Mouse (Mus musculus) ES-E14 (cell line): ENCODE data around the gene Haus6. TPM values are rescaled to one million over a fixed set of nuclear protein-coding genes. Genes with fewer than 3 reads are reported as not detected.

Source experiments
- DNase-seq: peaks from one replicate; pipeline ENCODE4 v3.0.0-alpha.2; 2013; ENCODE audit warnings: low read depth, low spot score
- H3K27ac ChIP-seq: 2 replicates; pipeline ENCODE4 v1.5.1; 2012; ENCODE audit warnings: low read depth, mild to moderate bottlenecking, low read length, moderate library complexity, mixed read lengths; ENCODE audit not compliant: poor library complexity, insufficient read depth, severe bottlenecking
- H3K36me3 ChIP-seq: 2 replicates; pipeline ENCODE4 v1.6.1; 2012; ENCODE audit warnings: mild to moderate bottlenecking, low read length, moderate library complexity, mixed read lengths; ENCODE audit not compliant: control insufficient read depth, poor library complexity, insufficient read depth, severe bottlenecking
- H3K4me1 ChIP-seq, 2 experiments: fragments of 150-350 bp in 1 of 2; sonication (generic) in 1 of 2; 2 replicates each; pipeline ENCODE4 v1.6.1; 2012; ENCODE audit warnings: low read length in 2 of 2, mild to moderate bottlenecking in 1 of 2, mixed read lengths in 1 of 2; ENCODE audit not compliant: control insufficient read depth in 2 of 2, insufficient read depth in 2 of 2, poor library complexity in 1 of 2
- H3K4me3 ChIP-seq, 2 experiments: fragments of 150-350 bp in 1 of 2; sonication (generic) in 1 of 2; 2 replicates each; pipeline ENCODE4 v1.5.1; 2012; ENCODE audit warnings: low read length in 2 of 2, low read depth in 1 of 2, mild to moderate bottlenecking in 1 of 2, mixed read lengths in 1 of 2; ENCODE audit not compliant: insufficient read depth in 1 of 2, poor library complexity in 1 of 2, severe bottlenecking in 1 of 2
- H3K9ac ChIP-seq: 2 replicates; pipeline ENCODE4 v1.6.1; 2012; ENCODE audit warnings: low read depth, mild to moderate bottlenecking, low read length, mixed read lengths; ENCODE audit not compliant: poor library complexity, insufficient read depth, severe bottlenecking
- H3K9me3 ChIP-seq: fragments of 150-350 bp; sonication (generic); 2 replicates; pipeline ENCODE4 v1.6.1; 2012; ENCODE audit warnings: low read depth, mild to moderate bottlenecking, low read length; ENCODE audit not compliant: control insufficient read depth, insufficient read depth
- CHD2 ChIP-seq: IDR thresholded peaks from 2 replicates; pipeline ENCODE4 v1.6.1; 2014; ENCODE audit warnings: mild to moderate bottlenecking, low read depth, low read length, inconsistent platforms
- HCFC1 ChIP-seq: IDR thresholded peaks from 2 replicates; pipeline ENCODE4 v1.6.1; 2012; ENCODE audit warnings: low read length, inconsistent platforms, borderline replicate concordance; ENCODE audit not compliant: insufficient read depth
- MAFK ChIP-seq: IDR thresholded peaks from 2 replicates; pipeline ENCODE4 v1.6.1; 2014; ENCODE audit warnings: mild to moderate bottlenecking, low read depth, low read length, inconsistent platforms; ENCODE audit not compliant: insufficient read depth
- ZC3H11A ChIP-seq: IDR thresholded peaks from 2 replicates; pipeline ENCODE4 v1.6.1; 2012; ENCODE audit warnings: low read depth, mild to moderate bottlenecking, inconsistent platforms, low read length, borderline replicate concordance
- ZNF384 ChIP-seq: IDR thresholded peaks from 2 replicates; pipeline ENCODE4 v1.6.1; 2012; ENCODE audit warnings: low read depth, low read length, inconsistent platforms
- in situ Hi-C, 2 experiments: fragments of 600-800 bp; cut with MboI; formaldehyde crosslinking; loops; one replicate each; pipeline ENCODE4 v1.15.1; 2025; ENCODE audit warnings: low sequenced_read_pairs in 2 of 2, inconsistent platforms in 1 of 2; ENCODE audit not compliant: unreplicated experiment in 2 of 2
- total RNA-seq: library from RNA; depleted of rRNA; stranded (reverse); fragments of 300-350 nt; gene quantifications from 2 replicates; pipeline ENCODE4 v1.2.3, GENCODE M21; 2012; rRNA removed

The Haus6 gene
- total RNA-seq, 1 experiment, result 53.9 TPM

- Histone ChIP-seq H3K9me3 (no peaks in the 10 kb centered on the region), H3K27ac (no peak overlapping the region)
- TF ChIP-seq HCFC1 (no peak), CHD2 (no peak), ZC3H11A (no peak), ZNF384 (no peak), MAFK (no peak)
Measured at GRCm38 (mm10) chr4:86529161-86529560, 82.7 kb downstream of the Haus6 start.

More at GRCm38 (mm10) chr4:86529161-86529560, 82.7 kb downstream of the Haus6 start:
- no peak for DNase-seq
- Histone ChIP-seq H3K9ac (no peak overlapping the region), H3K36me3 (no peaks in the 10 kb centered on the region), H3K4me1 (no peaks in the 10 kb centered on the region), H3K4me3 (no peak overlapping the region)
- in situ Hi-C loops, result loop anchor here (25.0 kb wide), 2 partner anchors 692 to 1367 kb away; no protein-coding TSS in a partner anchor

Other genes starting within 250 kb of the Haus6 start
- 0.21 and 0.31 TPM in 2 replicates for gene Saxo1, start 53.7 kb downstream of the Haus6 start, total RNA-seq
- gene Rraga, start 36.4 kb downstream of the Haus6 start, total RNA-seq, result 14.0 and 22.8 TPM in 2 replicates
- 51.9 and 106 TPM in 2 replicates for gene Plin2, start 58.0 kb upstream of the Haus6 start, total RNA-seq
- gene Dennd4c, start 136.5 kb upstream of the Haus6 start, total RNA-seq, result 13.0 and 14.0 TPM in 2 replicates
- 2,193 and 2,264 TPM in 2 replicates for gene Rps6, start 245.4 kb upstream of the Haus6 start, total RNA-seq